Mouse (Mus musculus): Measurements from ENCODE around the gene Amhr2. TPM values are rescaled to one million over a fixed set of nuclear protein-coding genes. Genes with fewer than 3 reads are reported as not detected.

Gene Amhr2
- polyA plus RNA-seq, 1 experiment: 0.07 TPM

GRCm38 (mm10) chr15:102417524-102417923 lies 27.6 kb upstream of the Amhr2 start:
- Histone ChIP-seq H3ac (ENCODE audit: control insufficient read depth, insufficient read length, low read depth) (no peak overlapping the region), H3K79me2 (ENCODE audit: control insufficient read depth, insufficient read depth) (peaks cover 99% of the 10 kb centered on the region), H3K4me3 (ENCODE audit: insufficient read depth, poor library complexity, severe bottlenecking) (no peak overlapping the region), H3K27me3 (ENCODE audit: control insufficient read depth, insufficient read depth, insufficient read length) (no peaks in the 10 kb centered on the region), H3K79me3 (ENCODE audit: low read depth) (peaks cover 81% of the 10 kb centered on the region), H3K36me3 (ENCODE audit: control insufficient read depth, insufficient read depth) (peaks cover 75% of the 10 kb centered on the region)
- TF ChIP-seq MYOG (IDR thresholded peaks at IDR 0.05; ENCODE audit: control insufficient read depth, extremely low read depth, insufficient read length) (no peak), MYOD1 (IDR thresholded peaks at IDR 0.05; ENCODE audit: control insufficient read depth, insufficient read length, low read depth) (no peak), CEBPB (IDR thresholded peaks at IDR 0.05; ENCODE audit: low read depth) (no peak), CTCF (IDR thresholded peaks at IDR 0.05; ENCODE audit: control insufficient read depth, insufficient read depth, insufficient read length) (no peak), USF1 (IDR thresholded peaks at IDR 0.05; ENCODE audit: low read depth) (no peak), FOSL1 (IDR thresholded peaks at IDR 0.05; ENCODE audit: insufficient read depth, low read length, poor library complexity, severe bottlenecking) (no peak), MAX (IDR thresholded peaks at IDR 0.05) (no peak)

GRCm38 (mm10) chr15:102420986-102421385 lies 24.2 kb upstream of the Amhr2 start:
- H3K79me2 ChIP-seq (ENCODE audit: control insufficient read depth, insufficient read depth): peaks cover 93% of the 10 kb centered on the region
- H3K79me3 ChIP-seq (ENCODE audit: low read depth): peaks cover 73% of the 10 kb centered on the region
- no peak overlapping the region for H3K4me3 ChIP-seq (ENCODE audit: insufficient read depth, poor library complexity, severe bottlenecking)
- no peaks in the 10 kb centered on the region for H3K27me3 ChIP-seq (ENCODE audit: control insufficient read depth, insufficient read depth, insufficient read length)
- H3K36me3 ChIP-seq (ENCODE audit: control insufficient read depth, insufficient read depth): peaks cover 67% of the 10 kb centered on the region
- H3ac ChIP-seq (ENCODE audit: control insufficient read depth, insufficient read length, low read depth): no peak overlapping the region
- TF ChIP-seq MAX (IDR thresholded peaks at IDR 0.05) (peak; percentile 29), FOSL1 (IDR thresholded peaks at IDR 0.05; ENCODE audit: insufficient read depth, low read length, poor library complexity, severe bottlenecking) (no peak), USF1 (IDR thresholded peaks at IDR 0.05; ENCODE audit: low read depth) (no peak), CEBPB (IDR thresholded peaks at IDR 0.05; ENCODE audit: low read depth) (no peak), CTCF (IDR thresholded peaks at IDR 0.05; ENCODE audit: control insufficient read depth, insufficient read depth, insufficient read length) (no peak), MYOD1 (IDR thresholded peaks at IDR 0.05; ENCODE audit: control insufficient read depth, insufficient read length, low read depth) (no peak), MYOG (IDR thresholded peaks at IDR 0.05; ENCODE audit: control insufficient read depth, extremely low read depth, insufficient read length) (no peak)

GRCm38 (mm10) chr15:102421437-102421836 lies 23.7 kb upstream of the Amhr2 start:
- TF ChIP-seq MYOG (IDR thresholded peaks at IDR 0.05; ENCODE audit: control insufficient read depth, extremely low read depth, insufficient read length): no peak
- no peak for TF ChIP-seq CEBPB (IDR thresholded peaks at IDR 0.05; ENCODE audit: low read depth)
- TF ChIP-seq MYOD1 (IDR thresholded peaks at IDR 0.05; ENCODE audit: control insufficient read depth, insufficient read length, low read depth): no peak
- TF ChIP-seq MAX (IDR thresholded peaks at IDR 0.05): no peak
- no peak for TF ChIP-seq CTCF (IDR thresholded peaks at IDR 0.05; ENCODE audit: control insufficient read depth, insufficient read depth, insufficient read length)
- TF ChIP-seq USF1 (IDR thresholded peaks at IDR 0.05; ENCODE audit: low read depth): no peak
- TF ChIP-seq FOSL1 (IDR thresholded peaks at IDR 0.05; ENCODE audit: insufficient read depth, low read length, poor library complexity, severe bottlenecking): no peak
- Histone ChIP-seq H3ac (ENCODE audit: control insufficient read depth, insufficient read length, low read depth) (no peak overlapping the region), H3K27me3 (ENCODE audit: control insufficient read depth, insufficient read depth, insufficient read length) (no peaks in the 10 kb centered on the region), H3K36me3 (ENCODE audit: control insufficient read depth, insufficient read depth) (peaks cover 68% of the 10 kb centered on the region), H3K4me3 (ENCODE audit: insufficient read depth, poor library complexity, severe bottlenecking) (no peak overlapping the region), H3K79me2 (ENCODE audit: control insufficient read depth, insufficient read depth) (peaks cover 90% of the 10 kb centered on the region), H3K79me3 (ENCODE audit: low read depth) (peaks cover 70% of the 10 kb centered on the region)

- no peaks in the 10 kb centered on the region for H3K27me3 ChIP-seq (ENCODE audit: control insufficient read depth, insufficient read depth, insufficient read length)
- TF ChIP-seq MYOD1 (IDR thresholded peaks at IDR 0.05; ENCODE audit: control insufficient read depth, insufficient read length, low read depth): no peak
- no peak for TF ChIP-seq CTCF (IDR thresholded peaks at IDR 0.05; ENCODE audit: control insufficient read depth, insufficient read depth, insufficient read length)
- TF ChIP-seq FOSL1 (IDR thresholded peaks at IDR 0.05; ENCODE audit: insufficient read depth, low read length, poor library complexity, severe bottlenecking): no peak
- no peak for TF ChIP-seq MYOG (IDR thresholded peaks at IDR 0.05; ENCODE audit: control insufficient read depth, extremely low read depth, insufficient read length)
- no peak for TF ChIP-seq MAX (IDR thresholded peaks at IDR 0.05)
- TF ChIP-seq CEBPB (IDR thresholded peaks at IDR 0.05; ENCODE audit: low read depth): no peak
- no peak for TF ChIP-seq USF1 (IDR thresholded peaks at IDR 0.05; ENCODE audit: low read depth)
- H3ac ChIP-seq (ENCODE audit: control insufficient read depth, insufficient read length, low read depth): no peak overlapping the region
- H3K4me3 ChIP-seq (ENCODE audit: insufficient read depth, poor library complexity, severe bottlenecking): no peak overlapping the region
- peaks cover 70% of the 10 kb centered on the region for H3K36me3 ChIP-seq (ENCODE audit: control insufficient read depth, insufficient read depth)
- H3K79me3 ChIP-seq (ENCODE audit: low read depth): peaks cover 51% of the 10 kb centered on the region
- peaks cover 69% of the 10 kb centered on the region for H3K79me2 ChIP-seq (ENCODE audit: control insufficient read depth, insufficient read depth)
These were observed 21.4 kb upstream of the Amhr2 start for GRCm38 (mm10) chr15:102423602-102424240.

- Histone ChIP-seq H3K4me3 (ENCODE audit: insufficient read depth, poor library complexity, severe bottlenecking) (no peak overlapping the region), H3K36me3 (ENCODE audit: control insufficient read depth, insufficient read depth) (peaks cover 70% of the 10 kb centered on the region), H3K79me3 (ENCODE audit: low read depth) (peaks cover 42% of the 10 kb centered on the region), H3K79me2 (ENCODE audit: control insufficient read depth, insufficient read depth) (peaks cover 60% of the 10 kb centered on the region), H3ac (ENCODE audit: control insufficient read depth, insufficient read length, low read depth) (no peak overlapping the region), H3K27me3 (ENCODE audit: control insufficient read depth, insufficient read depth, insufficient read length) (no peaks in the 10 kb centered on the region)
- TF ChIP-seq FOSL1 (IDR thresholded peaks at IDR 0.05; ENCODE audit: insufficient read depth, low read length, poor library complexity, severe bottlenecking): no peak
- no peak for TF ChIP-seq MYOG (IDR thresholded peaks at IDR 0.05; ENCODE audit: control insufficient read depth, extremely low read depth, insufficient read length)
- TF ChIP-seq CTCF (IDR thresholded peaks at IDR 0.05; ENCODE audit: control insufficient read depth, insufficient read depth, insufficient read length): no peak
- TF ChIP-seq CEBPB (IDR thresholded peaks at IDR 0.05; ENCODE audit: low read depth): no peak
- no peak for TF ChIP-seq USF1 (IDR thresholded peaks at IDR 0.05; ENCODE audit: low read depth)
- no peak for TF ChIP-seq MYOD1 (IDR thresholded peaks at IDR 0.05; ENCODE audit: control insufficient read depth, insufficient read length, low read depth)
- TF ChIP-seq MAX (IDR thresholded peaks at IDR 0.05): no peak
These were observed 20.5 kb upstream of the Amhr2 start for GRCm38 (mm10) chr15:102424657-102425056.
